Mouse (Mus musculus) ES-E14 (cell line): ENCODE results near the gene Myo19. TPM values are rescaled to one million over a fixed set of nuclear protein-coding genes. Genes with fewer than 3 reads are reported as not detected.
A peak's percentile ranks its signal among the peaks of the same experiment; 100 is the strongest.

Source experiments
- DNase-seq: peaks from one replicate; pipeline ENCODE4 v3.0.0-alpha.2; 2013; ENCODE audit warnings: low read depth, low spot score
- H3K27ac ChIP-seq: 2 replicates; pipeline ENCODE4 v1.5.1; 2012; ENCODE audit warnings: low read depth, mild to moderate bottlenecking, low read length, moderate library complexity, mixed read lengths; ENCODE audit not compliant: poor library complexity, insufficient read depth, severe bottlenecking
- H3K36me3 ChIP-seq: 2 replicates; pipeline ENCODE4 v1.6.1; 2012; ENCODE audit warnings: mild to moderate bottlenecking, low read length, moderate library complexity, mixed read lengths; ENCODE audit not compliant: control insufficient read depth, poor library complexity, insufficient read depth, severe bottlenecking
- H3K4me1 ChIP-seq, 2 experiments: fragments of 150-350 bp in 1 of 2; sonication (generic) in 1 of 2; 2 replicates each; pipeline ENCODE4 v1.6.1; 2012; ENCODE audit warnings: low read length in 2 of 2, mild to moderate bottlenecking in 1 of 2, mixed read lengths in 1 of 2; ENCODE audit not compliant: control insufficient read depth in 2 of 2, insufficient read depth in 2 of 2, poor library complexity in 1 of 2
- H3K4me3 ChIP-seq, 2 experiments: fragments of 150-350 bp in 1 of 2; sonication (generic) in 1 of 2; 2 replicates each; pipeline ENCODE4 v1.5.1; 2012; ENCODE audit warnings: low read length in 2 of 2, low read depth in 1 of 2, mild to moderate bottlenecking in 1 of 2, mixed read lengths in 1 of 2; ENCODE audit not compliant: insufficient read depth in 1 of 2, poor library complexity in 1 of 2, severe bottlenecking in 1 of 2
- H3K9ac ChIP-seq: 2 replicates; pipeline ENCODE4 v1.6.1; 2012; ENCODE audit warnings: low read depth, mild to moderate bottlenecking, low read length, mixed read lengths; ENCODE audit not compliant: poor library complexity, insufficient read depth, severe bottlenecking
- H3K9me3 ChIP-seq: fragments of 150-350 bp; sonication (generic); 2 replicates; pipeline ENCODE4 v1.6.1; 2012; ENCODE audit warnings: low read depth, mild to moderate bottlenecking, low read length; ENCODE audit not compliant: control insufficient read depth, insufficient read depth
- CHD2 ChIP-seq: IDR thresholded peaks from 2 replicates; pipeline ENCODE4 v1.6.1; 2014; ENCODE audit warnings: mild to moderate bottlenecking, low read depth, low read length, inconsistent platforms
- HCFC1 ChIP-seq: IDR thresholded peaks from 2 replicates; pipeline ENCODE4 v1.6.1; 2012; ENCODE audit warnings: low read length, inconsistent platforms, borderline replicate concordance; ENCODE audit not compliant: insufficient read depth
- MAFK ChIP-seq: IDR thresholded peaks from 2 replicates; pipeline ENCODE4 v1.6.1; 2014; ENCODE audit warnings: mild to moderate bottlenecking, low read depth, low read length, inconsistent platforms; ENCODE audit not compliant: insufficient read depth
- ZC3H11A ChIP-seq: IDR thresholded peaks from 2 replicates; pipeline ENCODE4 v1.6.1; 2012; ENCODE audit warnings: low read depth, mild to moderate bottlenecking, inconsistent platforms, low read length, borderline replicate concordance
- ZNF384 ChIP-seq: IDR thresholded peaks from 2 replicates; pipeline ENCODE4 v1.6.1; 2012; ENCODE audit warnings: low read depth, low read length, inconsistent platforms
- in situ Hi-C, 2 experiments: fragments of 600-800 bp; cut with MboI; formaldehyde crosslinking; loops; one replicate each; pipeline ENCODE4 v1.15.1; 2025; ENCODE audit warnings: low sequenced_read_pairs in 2 of 2, inconsistent platforms in 1 of 2; ENCODE audit not compliant: unreplicated experiment in 2 of 2
- total RNA-seq: library from RNA; depleted of rRNA; stranded (reverse); fragments of 300-350 nt; gene quantifications from 2 replicates; pipeline ENCODE4 v1.2.3, GENCODE M21; 2012

The Myo19 gene
- total RNA-seq, 1 experiment = 16.2 TPM

DNA sequence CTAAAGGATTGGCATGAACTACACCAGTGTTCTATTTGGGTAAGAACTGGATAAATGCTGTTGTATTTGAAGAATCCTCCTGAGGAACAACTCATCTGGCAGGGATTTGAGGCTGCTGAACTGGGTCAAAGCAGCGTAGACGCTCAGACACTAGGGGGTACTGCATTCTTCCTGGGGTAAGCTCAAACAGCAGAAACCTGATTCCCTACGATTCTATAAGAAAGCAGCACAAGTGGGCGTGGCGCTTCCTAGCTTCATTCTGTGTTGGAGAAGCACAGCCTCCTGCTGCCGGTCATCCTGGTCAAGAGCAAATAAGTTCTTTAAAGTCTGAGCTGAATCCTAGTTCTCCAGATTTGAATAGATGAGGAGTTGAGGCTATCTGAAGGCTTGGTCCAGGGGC, 52.3 kb downstream of the Myo19 start:
- Histone ChIP-seq H3K4me1 (peaks cover 0 to 3% of the 10 kb centered on the region in 2 experiments; a peak in 2 of 4 replicates), H3K4me3 (no peak overlapping the region), H3K27ac (no peak overlapping the region), H3K9ac (no peak overlapping the region), H3K36me3 (no peaks in the 10 kb centered on the region), H3K9me3 (no peaks in the 10 kb centered on the region)
- no peak for DNase-seq
- TF ChIP-seq MAFK (no peak), CHD2 (no peak), HCFC1 (no peak), ZC3H11A (no peak), ZNF384 (no peak)
- in situ Hi-C loops = no loop called here

DNA sequence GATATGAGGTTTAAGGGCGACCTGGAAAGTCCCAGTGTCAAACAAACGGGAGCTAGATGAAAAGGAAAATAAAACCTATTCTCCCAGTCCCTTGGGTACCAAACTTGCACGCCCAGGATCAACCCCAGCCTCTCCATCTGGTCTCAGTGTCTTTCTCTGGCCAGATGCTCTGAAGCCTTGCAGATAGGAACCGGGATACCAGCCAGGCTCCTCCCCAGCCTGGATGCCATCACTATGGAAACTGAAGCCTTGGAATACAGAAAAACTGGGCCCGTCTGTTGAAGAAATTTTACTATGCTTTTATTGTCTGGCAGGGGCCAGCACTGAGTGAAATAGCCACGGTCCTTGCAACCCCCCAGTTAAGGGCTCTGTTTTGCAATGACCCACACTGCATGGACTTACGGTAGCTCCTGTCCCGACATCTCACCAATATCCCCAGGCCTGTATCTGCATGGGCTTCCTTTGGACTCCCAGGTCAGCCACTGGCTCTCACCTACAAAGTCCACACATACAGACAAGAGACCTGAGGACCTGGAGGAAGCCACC, 59.6 kb downstream of the Myo19 start:
- TF ChIP-seq HCFC1 = no peak
- in situ Hi-C loops = no loop called here
- H3K4me3 ChIP-seq = no peak overlapping the region
- no peak overlapping the region for H3K27ac ChIP-seq
- no peaks in the 10 kb centered on the region for H3K36me3 ChIP-seq
- H3K9me3 ChIP-seq = no peaks in the 10 kb centered on the region
- no peaks in the 10 kb centered on the region; a peak in 2 of 4 replicates for H3K4me1 ChIP-seq
- H3K9ac ChIP-seq = no peak overlapping the region
- no peak for DNase-seq

DNA sequence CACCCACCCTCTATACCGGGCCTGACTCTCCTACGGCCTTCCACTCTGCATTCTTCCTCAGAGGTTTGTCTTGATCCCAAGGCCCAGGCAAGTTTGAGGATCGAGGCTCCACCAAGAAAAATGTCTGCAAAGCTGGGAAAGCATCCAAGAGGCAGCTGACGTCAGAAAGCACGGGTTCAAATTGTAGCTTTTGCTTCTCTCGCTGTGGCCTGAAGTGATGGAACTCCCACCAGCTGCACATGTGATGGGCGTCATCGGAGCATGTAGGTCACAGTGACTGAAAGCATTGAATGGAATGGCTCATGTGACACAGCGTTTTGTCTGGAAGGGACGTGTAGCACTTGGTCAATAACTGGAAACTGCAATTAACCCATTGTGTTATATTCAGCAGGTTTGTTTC, 60.2 kb downstream of the Myo19 start:
- H3K9me3 ChIP-seq = no peaks in the 10 kb centered on the region
- in situ Hi-C loops = no loop called here
- H3K9ac ChIP-seq = no peak overlapping the region
- no peak overlapping the region for H3K4me3 ChIP-seq
- H3K27ac ChIP-seq = no peak overlapping the region
- TF ChIP-seq MAFK = no peak
- no peak for TF ChIP-seq HCFC1
- no peak for TF ChIP-seq ZNF384
- TF ChIP-seq ZC3H11A = no peak
- no peak for TF ChIP-seq CHD2
- H3K36me3 ChIP-seq = no peaks in the 10 kb centered on the region
- no peak for DNase-seq
- H3K4me1 ChIP-seq = no peaks in the 10 kb centered on the region; a peak in 2 of 4 replicates

DNA sequence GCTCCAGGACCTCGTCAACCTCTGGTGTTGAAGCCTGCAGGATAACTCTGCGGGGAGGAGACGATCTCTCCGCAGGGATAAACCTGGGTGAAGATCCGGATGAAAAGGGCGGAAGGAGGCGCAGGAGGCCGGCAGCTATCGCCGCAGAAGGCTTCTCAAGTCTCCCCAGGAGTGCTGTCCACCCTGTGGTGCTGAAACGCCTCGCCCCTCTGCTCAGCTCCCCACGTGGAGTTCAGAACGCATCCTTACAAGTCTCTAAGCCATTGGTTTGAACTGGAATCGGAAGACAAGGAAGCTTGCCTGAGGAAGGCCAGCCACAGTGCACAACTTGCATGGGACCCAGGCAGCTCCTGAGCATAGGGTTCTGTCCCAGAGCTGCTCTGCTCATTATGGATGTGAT, 64.0 kb downstream of the Myo19 start:
- Histone ChIP-seq H3K36me3 (no peaks in the 10 kb centered on the region), H3K4me3 (peak overlapping the region; percentile 52 to 58; a peak in 3 of 4 replicates), H3K9ac (peak overlapping the region; percentile 9), H3K9me3 (no peaks in the 10 kb centered on the region), H3K27ac (peak overlapping the region; percentile 91), H3K4me1 (peaks cover 3 to 25% of the 10 kb centered on the region in 2 experiments; a peak in 3 of 4 replicates)
- in situ Hi-C loops = no loop called here
- peak; percentile 47; the same call in 1 of the 2 replicates for TF ChIP-seq HCFC1
- no peak for TF ChIP-seq MAFK
- peak; percentile 86 for DNase-seq
